Mouse (Mus musculus) adipose tissue, adult 10 weeks (tissue): ENCODE data around the gene Gm4450. TPM values are rescaled to one million over a fixed set of nuclear protein-coding genes. Genes with fewer than 3 reads are reported as not detected.

Experiments used
- polyA plus RNA-seq: library from polyadenylated mRNA; stranded (reverse); fragments of 350-450 nt; fragmentation: Illumina TruSeq; extraction: RNeasy Lipid Tissue Mini Kit (QIAGEN cat#74804); gene quantifications from one replicate; pipeline ENCODE4 v1.2.3, GENCODE M21; 2014; ENCODE audit warnings: low read depth, low replicate concordance

The Gm4450 gene
- not detected for polyA plus RNA-seq

GRCm38 (mm10) chr3:98457026-98457425, at the start of gene Gm4450:
Gm4450 (minus strand) TSS chr3:98457126.

Other genes starting within 250 kb of the Gm4450 start
- gene Reg4, start 235.0 kb downstream of the Gm4450 start, polyA plus RNA-seq = not detected
- 36.4 TPM for gene Hmgcs2, start 176.7 kb downstream of the Gm4450 start, polyA plus RNA-seq
- 307 TPM for gene Phgdh, start 117.1 kb downstream of the Gm4450 start, polyA plus RNA-seq
- gene Zfp697, start 74.7 kb downstream of the Gm4450 start, polyA plus RNA-seq = 19.4 TPM
- gene Hsd3b4, start 53.4 kb upstream of the Gm4450 start, polyA plus RNA-seq = not detected
- not detected for gene Gm10681, start 131.7 kb upstream of the Gm4450 start, polyA plus RNA-seq
- not detected for gene Hsd3b5, start 173.1 kb upstream of the Gm4450 start, polyA plus RNA-seq